Mouse (Mus musculus) E14TG2a.4 (cell line): Measurements from ENCODE around the gene Fes.

ENCODE experiments used
- CTCF ChIP-seq: conservative IDR thresholded peaks from 2 replicates; pipeline ENCODE4 v1.5.1; 2014; ENCODE audit warnings: low read length
- NANOG ChIP-seq: IDR thresholded peaks from 2 replicates; pipeline ENCODE4 v1.6.1; 2014; ENCODE audit warnings: borderline replicate concordance, low read length, mixed read lengths

DNA sequence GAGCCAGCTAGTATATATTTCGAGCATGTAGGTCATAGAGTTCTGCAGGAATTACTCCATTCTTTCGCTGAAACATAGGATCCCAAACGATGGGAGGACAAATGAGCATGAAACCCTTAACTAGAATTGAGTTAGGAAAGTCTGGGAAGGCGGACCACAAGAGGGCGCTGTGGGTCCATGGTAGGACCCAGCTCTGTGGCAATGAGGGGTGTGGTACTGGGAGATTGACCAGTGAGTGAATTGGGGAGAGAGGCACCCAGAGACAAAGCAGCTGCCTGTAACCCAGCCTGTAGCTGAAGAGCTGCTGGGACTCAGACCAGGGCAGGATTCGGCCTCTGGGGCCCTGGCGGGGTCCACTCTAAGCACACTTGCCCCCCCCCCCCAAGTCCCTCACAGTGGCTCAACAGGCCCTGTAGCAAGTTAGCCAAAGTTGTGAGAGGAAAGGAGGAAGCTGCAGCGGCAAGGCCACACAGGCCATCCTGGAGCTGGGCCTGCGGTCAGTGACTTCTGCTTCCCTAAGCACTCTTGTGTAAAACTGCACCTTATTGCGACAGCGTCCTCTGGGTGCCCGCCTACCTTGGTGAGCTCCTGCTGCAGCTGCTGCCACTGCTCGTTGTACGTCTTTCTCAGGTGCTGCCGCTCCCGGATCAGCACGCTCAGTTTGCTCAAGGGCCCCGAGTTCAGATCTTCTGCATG lies 1.4 kb downstream of the Fes start:
- peak; percentile 50 for TF ChIP-seq CTCF
- no peak for TF ChIP-seq NANOG
